Mouse (Mus musculus) heart, postnatal 0 days (tissue): ENCODE data around the gene Gdf11. TPM values are rescaled to one million over a fixed set of nuclear protein-coding genes. Genes with fewer than 3 reads are reported as not detected.
A peak's percentile ranks its signal among the peaks of the same experiment; 100 is the strongest.

Experiments
- ATAC-seq: fragments of 200-750 bp; cut with Nextera tagmentation; 2 replicates; pipeline ENCODE4 v1.8.0; 2017; ENCODE audit warnings: low read depth, moderate number of reproducible peaks, moderate library complexity; ENCODE audit not compliant: insufficient read depth
- DNase-seq: peaks from one replicate; pipeline ENCODE4 v3.0.0-alpha.2; 2016; ENCODE audit warnings: low spot score
- H3K27ac ChIP-seq: fragments of 300-500 bp; sonication (generic); 2 replicates; pipeline ENCODE4 v1.5.1; 2014; ENCODE audit warnings: low read depth, mild to moderate bottlenecking
- H3K27me3 ChIP-seq: fragments of 300-500 bp; sonication (generic); 2 replicates; pipeline ENCODE4 v1.6.1; 2014; ENCODE audit warnings: low read length, mixed read lengths; ENCODE audit not compliant: control insufficient read depth, insufficient read depth
- H3K36me3 ChIP-seq: fragments of 300-500 bp; sonication (generic); replicated peaks from 2 replicates; pipeline ENCODE4 v1.6.1; 2014; ENCODE audit warnings: low read length, mixed read lengths; ENCODE audit not compliant: control insufficient read depth, insufficient read depth
- H3K4me1 ChIP-seq: fragments of 300-500 bp; sonication (generic); 2 replicates; pipeline ENCODE4 v1.6.1; 2014; ENCODE audit warnings: antibody characterized with exemption; ENCODE audit not compliant: control insufficient read depth, insufficient read depth
- H3K4me2 ChIP-seq: fragments of 300-500 bp; sonication (generic); 2 replicates; pipeline ENCODE4 v1.6.1; 2014; ENCODE audit warnings: low read depth, mild to moderate bottlenecking, low read length, moderate library complexity
- H3K4me3 ChIP-seq: fragments of 300-500 bp; sonication (generic); 2 replicates; pipeline ENCODE4 v1.5.1; 2014; ENCODE audit warnings: low read depth, low read length
- H3K9ac ChIP-seq: fragments of 300-500 bp; sonication (generic); replicated peaks from 2 replicates; pipeline ENCODE4 v1.6.1; 2014; ENCODE audit warnings: low read depth, low read length, mixed read lengths
- H3K9me3 ChIP-seq: fragments of 300-500 bp; sonication (generic); replicated peaks from 2 replicates; pipeline ENCODE4 v1.6.1; 2016; ENCODE audit warnings: low read length; ENCODE audit not compliant: control insufficient read depth
- CTCF ChIP-seq: IDR thresholded peaks from 2 replicates; pipeline ENCODE4 v1.5.1; 2016; ENCODE audit warnings: antibody characterized with exemption, control low read depth, low read depth
- EP300 ChIP-seq: IDR thresholded peaks from 2 replicates; pipeline ENCODE4 v1.6.1; 2016; ENCODE audit warnings: antibody characterized with exemption, low read depth
- WGBS: fragments of 180-500 bp; shearing (Covaris S2); extraction: QIAGEN DNeasy Blood & Tissue Kit; methylation state at CpG from one replicate; pipeline ENCODE4 v1.1.7; 2014; 5-methylcytosine and 5-hydroxymethylcytosine counted together
- polyA plus RNA-seq: library from polyadenylated mRNA; unstranded; fragments of >200 nt; fragmentation: Nextera tagmentation; extraction: Ambion mirVana; gene quantifications from 2 replicates; pipeline ENCODE4 v1.2.1, GENCODE M21; 2015
- total RNA-seq: library from RNA; depleted of rRNA; stranded (reverse); fragments of >200 nt; gene quantifications from 2 replicates; pipeline ENCODE4 v1.2.3, GENCODE M21; 2014; ENCODE audit warnings: low replicate concordance

Gene Gdf11
- total and polyA plus RNA-seq, 2 experiments from 2014 or later: 1.5 to 1.6 TPM

GRCm38 (mm10) chr10:128918246-128918645 is 26.7 kb upstream of the Gdf11 start:
- ATAC-seq (no peak), DNase-seq (no peak)
- Histone ChIP-seq H3K9me3 (no peaks in the 10 kb centered on the region), H3K4me2 (no peak overlapping the region), H3K27ac (no peak overlapping the region; the same call in 1 of the 2 replicates), H3K4me3 (no peak overlapping the region), H3K9ac (no peak overlapping the region), H3K4me1 (peaks cover 12% of the 10 kb centered on the region), H3K27me3 (no peaks in the 10 kb centered on the region), H3K36me3 (peaks cover 30% of the 10 kb centered on the region)
- 50% methylated on average over 7 of the region's 7 CpGs for WGBS
- no peak for TF ChIP-seq EP300
- TF ChIP-seq CTCF: no peak

GRCm38 (mm10) chr10:128917400-128917799 is 25.9 kb upstream of the Gdf11 start:
- no peaks in the 10 kb centered on the region for H3K9me3 ChIP-seq
- H3K4me3 ChIP-seq: no peak overlapping the region
- no peak overlapping the region for H3K9ac ChIP-seq
- 87% methylated on average over 6 of the region's 6 CpGs for WGBS
- H3K27ac ChIP-seq: no peak overlapping the region
- DNase-seq: no peak
- TF ChIP-seq CTCF: no peak
- no peak for TF ChIP-seq EP300
- H3K4me2 ChIP-seq: no peak overlapping the region
- no peak for ATAC-seq
- H3K4me1 ChIP-seq: peaks cover 7% of the 10 kb centered on the region
- H3K36me3 ChIP-seq: peaks cover 32% of the 10 kb centered on the region
- no peaks in the 10 kb centered on the region for H3K27me3 ChIP-seq

GRCm38 (mm10) chr10:128916665-128917064 is 25.1 kb upstream of the Gdf11 start:
- ATAC-seq: no peak
- Histone ChIP-seq H3K4me2 (no peak overlapping the region), H3K36me3 (peaks cover 34% of the 10 kb centered on the region), H3K9me3 (no peaks in the 10 kb centered on the region), H3K27me3 (no peaks in the 10 kb centered on the region), H3K4me1 (0 out of 2 replicates have a peak, but pooled peaks cover under 1% of the 10 kb centered on the region), H3K9ac (no peak overlapping the region), H3K27ac (no peak overlapping the region), H3K4me3 (no peak overlapping the region)
- DNase-seq: no peak
- WGBS: 86% methylated on average over 3 of the region's 3 CpGs
- TF ChIP-seq CTCF: no peak

GRCm38 (mm10) chr10:128915550-128915949 is 24.0 kb upstream of the Gdf11 start:
- Histone ChIP-seq H3K4me2 (no peak overlapping the region), H3K4me1 (no peaks in the 10 kb centered on the region), H3K4me3 (no peak overlapping the region), H3K27ac (no peak overlapping the region), H3K36me3 (peaks cover 34% of the 10 kb centered on the region), H3K27me3 (no peaks in the 10 kb centered on the region), H3K9ac (no peak overlapping the region), H3K9me3 (no peaks in the 10 kb centered on the region)
- no peak for DNase-seq
- no peak for ATAC-seq
- 88% methylated on average over 2 of the region's 2 CpGs for WGBS
- TF ChIP-seq EP300 (no peak), CTCF (peak; percentile 34; the same call in 1 of the 2 replicates)

GRCm38 (mm10) chr10:128913696-128914095 is 22.2 kb upstream of the Gdf11 start:
- Histone ChIP-seq H3K9ac (no peak overlapping the region), H3K36me3 (peaks cover 34% of the 10 kb centered on the region), H3K27ac (no peak overlapping the region), H3K4me1 (peaks cover 6% of the 10 kb centered on the region), H3K9me3 (no peaks in the 10 kb centered on the region), H3K4me2 (no peak overlapping the region), H3K27me3 (no peaks in the 10 kb centered on the region), H3K4me3 (no peak overlapping the region)
- no peak for TF ChIP-seq EP300
- no peak for TF ChIP-seq CTCF
- ATAC-seq: no peak
- 78% methylated on average over 12 of the region's 12 CpGs for WGBS
- DNase-seq: no peak

- 8% methylated on average over 5 of the region's 5 CpGs for WGBS
- Histone ChIP-seq H3K4me2 (no peak overlapping the region), H3K27me3 (no peaks in the 10 kb centered on the region), H3K9ac (no peak overlapping the region), H3K27ac (no peak overlapping the region), H3K4me1 (peaks cover 6% of the 10 kb centered on the region), H3K9me3 (no peaks in the 10 kb centered on the region), H3K4me3 (no peak overlapping the region), H3K36me3 (peaks cover 34% of the 10 kb centered on the region)
- peak; percentile 16; the same call in 1 of the 2 replicates for ATAC-seq
- peak; percentile 81 for DNase-seq
- TF ChIP-seq EP300: no peak; the same call in 1 of the 2 replicates
- peak; percentile 99 for TF ChIP-seq CTCF
Observed at GRCm38 (mm10) chr10:128913219-128913618, 21.7 kb upstream of the Gdf11 start.
